Mouse (Mus musculus) heart, embryonic 16.5 days (tissue): ENCODE measurements around the gene Ctsf. TPM values are rescaled to one million over a fixed set of nuclear protein-coding genes. Genes with fewer than 3 reads are reported as not detected.
A peak's percentile ranks its signal among the peaks of the same experiment; 100 is the strongest.

Experiments
- ATAC-seq: fragments of 200-750 bp; cut with Nextera tagmentation; replicated peaks from 2 replicates; pipeline ENCODE4 v1.8.0; 2017; ENCODE audit warnings: moderate number of reproducible peaks; ENCODE audit not compliant: insufficient read depth, low FRiP score; ENCODE audit errors: extremely low read depth
- H3K27ac ChIP-seq: fragments of 300-500 bp; sonication (generic); 2 replicates; pipeline ENCODE4 v1.5.1; 2014; ENCODE audit warnings: mild to moderate bottlenecking, low read length, control low read depth, moderate library complexity
- H3K27me3 ChIP-seq: fragments of 300-500 bp; sonication (generic); 2 replicates; pipeline ENCODE4 v1.6.1; 2014; ENCODE audit warnings: low read length, mixed read lengths; ENCODE audit not compliant: control insufficient read depth, insufficient read depth
- H3K36me3 ChIP-seq: fragments of 300-500 bp; sonication (generic); 2 replicates; pipeline ENCODE4 v1.6.1; 2014; ENCODE audit not compliant: control insufficient read depth, insufficient read depth
- H3K4me1 ChIP-seq: fragments of 300-500 bp; sonication (generic); 2 replicates; pipeline ENCODE4 v1.6.1; 2014; ENCODE audit warnings: low read length, mixed read lengths; ENCODE audit not compliant: control insufficient read depth, insufficient read depth
- H3K4me2 ChIP-seq: fragments of 300-500 bp; sonication (generic); 2 replicates; pipeline ENCODE4 v1.6.1; 2014; ENCODE audit warnings: low read depth, mild to moderate bottlenecking, control low read depth, low read length
- H3K4me3 ChIP-seq: fragments of 300-500 bp; sonication (generic); 2 replicates; pipeline ENCODE4 v1.5.1; 2014; ENCODE audit warnings: mild to moderate bottlenecking, control low read depth, low read length
- H3K9ac ChIP-seq: fragments of 300-500 bp; sonication (generic); 2 replicates; pipeline ENCODE4 v1.6.1; 2014; ENCODE audit warnings: low read length, control low read depth
- H3K9me3 ChIP-seq: fragments of 300-500 bp; sonication (generic); replicated peaks from 2 replicates; pipeline ENCODE4 v1.6.1; 2016; ENCODE audit warnings: low read length; ENCODE audit not compliant: control insufficient read depth
- WGBS: fragments of 180-500 bp; shearing (Covaris S2); extraction: QIAGEN DNeasy Blood & Tissue Kit; methylation state at CpG from one replicate; pipeline ENCODE4 v1.1.7; 2014; 5-methylcytosine and 5-hydroxymethylcytosine counted together
- polyA plus RNA-seq: library from polyadenylated mRNA; unstranded; fragments of >200 nt; fragmentation: Nextera tagmentation; extraction: Ambion mirVana; gene quantifications from 2 replicates; pipeline ENCODE4 v1.2.1, GENCODE M21; 2015

The Ctsf gene
- polyA plus RNA-seq, 1 experiment from 2014 or later: 35.0 TPM

GRCm38 (mm10) chr19:4820678-4821303 is 34.1 kb upstream of the Ctsf start:
- no peak overlapping the region for H3K9ac ChIP-seq
- no peak overlapping the region for H3K4me3 ChIP-seq
- H3K36me3 ChIP-seq: peaks cover 6% of the 10 kb centered on the region
- H3K4me1 ChIP-seq: no peaks in the 10 kb centered on the region
- H3K9me3 ChIP-seq: 0 out of 2 replicates have a peak, but pooled peaks cover under 1% of the 10 kb centered on the region
- 45% methylated on average over 5 of the region's 5 CpGs for WGBS
- 0 out of 2 replicates have a peak, but pooled peaks have one; percentile 37 for ATAC-seq
- no peaks in the 10 kb centered on the region for H3K27me3 ChIP-seq
- no peak overlapping the region for H3K27ac ChIP-seq
- H3K4me2 ChIP-seq: no peak overlapping the region

DNA sequence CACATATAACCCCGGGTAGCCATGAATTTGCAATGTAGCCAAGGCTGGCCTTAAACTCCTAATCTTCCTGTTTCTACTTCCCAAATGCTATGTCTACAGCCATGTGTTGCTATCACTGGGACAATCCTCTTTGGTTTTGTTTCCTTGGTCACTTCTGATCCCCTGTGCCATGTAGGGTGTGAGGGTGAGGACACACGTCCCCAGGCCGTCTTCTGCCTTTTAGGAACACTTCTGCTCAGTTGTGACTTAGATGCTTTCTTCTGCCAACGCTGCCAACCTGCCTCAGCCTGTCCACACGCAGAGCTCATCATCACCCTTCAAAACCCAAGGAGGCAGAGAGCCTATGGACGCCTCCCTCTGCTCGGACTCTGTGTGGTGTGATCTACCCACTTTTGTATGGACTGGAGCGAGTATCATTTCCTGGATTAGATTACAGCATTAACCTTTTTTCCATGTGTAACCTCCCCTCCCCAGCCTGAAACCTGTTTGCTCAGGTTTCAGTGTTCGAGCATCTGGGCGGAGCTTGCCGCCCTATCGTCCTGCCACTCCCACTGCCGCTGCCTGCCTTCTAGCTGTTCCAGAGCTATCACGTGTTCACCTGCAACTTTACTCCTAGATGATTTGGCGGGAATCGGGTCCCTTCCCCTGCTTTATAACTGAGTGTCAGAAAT is 26.4 kb upstream of the Ctsf start:
- H3K27me3 ChIP-seq: no peaks in the 10 kb centered on the region
- no peak overlapping the region for H3K4me3 ChIP-seq
- H3K4me1 ChIP-seq: no peaks in the 10 kb centered on the region
- H3K9ac ChIP-seq: no peak overlapping the region
- no peaks in the 10 kb centered on the region for H3K9me3 ChIP-seq
- no peak for ATAC-seq
- no peak overlapping the region for H3K4me2 ChIP-seq
- WGBS: 56% methylated on average over 16 of the region's 16 CpGs
- H3K27ac ChIP-seq: no peak overlapping the region
- peaks cover 10% of the 10 kb centered on the region for H3K36me3 ChIP-seq

GRCm38 (mm10) chr19:4829156-4829555 is 25.8 kb upstream of the Ctsf start:
- Histone ChIP-seq H3K9ac (no peak overlapping the region), H3K4me3 (no peak overlapping the region), H3K36me3 (peaks cover 10% of the 10 kb centered on the region), H3K4me2 (no peak overlapping the region), H3K9me3 (no peaks in the 10 kb centered on the region), H3K27me3 (no peaks in the 10 kb centered on the region), H3K27ac (no peak overlapping the region), H3K4me1 (no peaks in the 10 kb centered on the region)
- no peak for ATAC-seq
- 59% methylated on average over 7 of the region's 7 CpGs for WGBS

GRCm38 (mm10) chr19:4833977-4834376 is 21.0 kb upstream of the Ctsf start:
- no peak overlapping the region for H3K4me3 ChIP-seq
- peaks cover 4% of the 10 kb centered on the region; the same call in 1 of the 2 replicates for H3K36me3 ChIP-seq
- 87% methylated on average over 8 of the region's 8 CpGs for WGBS
- H3K4me2 ChIP-seq: no peak overlapping the region
- H3K27ac ChIP-seq: no peak overlapping the region
- no peak overlapping the region for H3K9ac ChIP-seq
- H3K4me1 ChIP-seq: peaks cover 5% of the 10 kb centered on the region
- H3K27me3 ChIP-seq: no peaks in the 10 kb centered on the region
- no peak for ATAC-seq
- no peaks in the 10 kb centered on the region for H3K9me3 ChIP-seq

- ATAC-seq: no peak
- WGBS: 67% methylated on average over 2 of the region's 2 CpGs
- no peak overlapping the region for H3K4me2 ChIP-seq
- 0 out of 2 replicates have a peak, but pooled peaks cover 4% of the 10 kb centered on the region for H3K36me3 ChIP-seq
- no peak overlapping the region for H3K9ac ChIP-seq
- no peak overlapping the region for H3K4me3 ChIP-seq
- no peaks in the 10 kb centered on the region for H3K9me3 ChIP-seq
- H3K27me3 ChIP-seq: peaks cover 9% of the 10 kb centered on the region; the same call in 1 of the 2 replicates
- peaks cover 10% of the 10 kb centered on the region for H3K4me1 ChIP-seq
- no peak overlapping the region for H3K27ac ChIP-seq
Measured at GRCm38 (mm10) chr19:4836096-4836495, 18.8 kb upstream of the Ctsf start.

- Histone ChIP-seq H3K4me1 (peaks cover 10% of the 10 kb centered on the region), H3K27me3 (peaks cover 9% of the 10 kb centered on the region; the same call in 1 of the 2 replicates), H3K4me2 (no peak overlapping the region), H3K27ac (no peak overlapping the region), H3K4me3 (no peak overlapping the region), H3K36me3 (0 out of 2 replicates have a peak, but pooled peaks cover 4% of the 10 kb centered on the region), H3K9ac (no peak overlapping the region), H3K9me3 (no peaks in the 10 kb centered on the region)
- WGBS: 91% methylated on average over 6 of the region's 6 CpGs
- no peak for ATAC-seq
Measured at GRCm38 (mm10) chr19:4837049-4837448, 17.9 kb upstream of the Ctsf start.

- ATAC-seq: no peak
- Histone ChIP-seq H3K27me3 (peaks cover 12% of the 10 kb centered on the region; the same call in 1 of the 2 replicates), H3K4me1 (peaks cover 10% of the 10 kb centered on the region), H3K9me3 (no peaks in the 10 kb centered on the region), H3K27ac (no peak overlapping the region), H3K36me3 (no peaks in the 10 kb centered on the region), H3K9ac (peak overlapping the region; percentile 81), H3K4me3 (peak overlapping the region; percentile 81), H3K4me2 (peak overlapping the region; percentile 99)
- WGBS: 28% methylated on average over 10 of the region's 10 CpGs
Measured at GRCm38 (mm10) chr19:4838526-4839140, 16.3 kb upstream of the Ctsf start.

GRCm38 (mm10) chr19:4839149-4839548 is 15.8 kb upstream of the Ctsf start, which contains the start of the genes Ccs and Ccdc87:
TSS of gene Ccs (minus strand) at chr19:4839332.
TSS of gene Ccdc87 (plus strand) at chr19:4839366.
- Histone ChIP-seq H3K9ac (peak within 1 kb of the TSS; percentile 81), H3K27me3 (peaks cover 12% of the 10 kb centered on the region; the same call in 1 of the 2 replicates), H3K4me1 (peaks cover 10% of the 10 kb centered on the region), H3K36me3 (no peaks in the 10 kb centered on the region), H3K9me3 (no peaks in the 10 kb centered on the region), H3K4me2 (peak within 1 kb of the TSS; percentile 99), H3K27ac (no peak within 1 kb of the TSS), H3K4me3 (peak within 1 kb of the TSS; percentile 81)
- peak; percentile 99 for ATAC-seq
- under 1% methylated on average over 25 of the region's 25 CpGs for WGBS

- Histone ChIP-seq H3K36me3 (no peaks in the 10 kb centered on the region), H3K27ac (no peak overlapping the region), H3K4me3 (no peak overlapping the region), H3K9me3 (no peaks in the 10 kb centered on the region), H3K4me1 (peaks cover 10% of the 10 kb centered on the region), H3K27me3 (peaks cover 12% of the 10 kb centered on the region; the same call in 1 of the 2 replicates), H3K9ac (no peak overlapping the region), H3K4me2 (no peak overlapping the region)
- WGBS: 71% methylated on average over 9 of the region's 9 CpGs
- no peak for ATAC-seq
Measured at GRCm38 (mm10) chr19:4840848-4841247, 14.1 kb upstream of the Ctsf start.
